Mouse (Mus musculus): ENCODE data around the gene Anln. TPM values are rescaled to one million over a fixed set of nuclear protein-coding genes. Genes with fewer than 3 reads are reported as not detected.
"Not testable (repeated sequence)": the region's sequence is repeated elsewhere in the genome, so short reads cannot be mapped to it uniquely, and the experiment has no call there.

Gene Anln
- total RNA-seq, 4 experiments from 2014 or later: 0.97 to 2.0 (median 1.7) TPM

DNA sequence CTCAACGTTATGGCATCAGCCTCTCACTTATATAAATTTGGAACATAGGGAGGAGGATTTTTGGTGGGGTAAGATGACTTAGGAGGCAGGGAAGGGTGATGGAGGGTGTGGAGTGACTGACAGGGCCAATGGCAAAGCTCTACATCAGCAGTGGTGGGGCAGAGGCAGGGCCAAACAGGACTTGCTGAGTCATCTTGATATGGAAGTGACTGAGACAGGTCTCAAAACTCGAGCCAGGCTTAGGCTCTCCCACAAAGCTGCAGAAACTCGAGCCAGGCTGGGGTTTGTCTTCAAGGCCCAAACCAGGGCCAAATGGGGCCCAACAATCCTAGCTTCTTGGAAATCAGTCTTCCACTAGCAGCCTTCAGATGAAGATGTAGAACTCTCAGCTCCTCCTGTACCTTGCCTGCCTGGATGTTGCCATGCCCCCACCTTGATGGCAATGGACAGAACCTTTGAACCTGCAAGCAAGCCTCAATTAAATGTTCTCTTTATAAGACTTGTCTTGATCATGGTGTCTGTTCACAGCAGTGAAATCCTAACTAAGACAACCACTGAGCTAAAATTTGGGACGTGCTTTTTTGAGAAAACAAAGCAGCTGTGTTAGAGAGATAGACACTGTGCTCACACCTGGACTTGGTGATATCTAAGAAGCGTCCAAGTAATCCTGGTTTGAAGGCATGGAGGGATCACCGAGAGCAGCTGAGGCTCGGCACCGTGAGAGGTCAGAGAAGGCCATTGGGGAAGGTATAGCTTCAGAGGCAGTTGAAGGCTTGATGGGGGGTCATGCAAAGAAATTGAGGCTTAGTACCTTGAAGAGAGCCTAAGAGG lies 66.4 kb downstream of the Anln start:
- no peak for DNase-seq (ENCODE audit: low spot score in 2 of 2)

GRCm38 (mm10) chr9:22319109-22319508 lies 69.9 kb downstream of the Anln start:
- DNase-seq (ENCODE audit: low spot score in 2 of 2): no peak

DNA sequence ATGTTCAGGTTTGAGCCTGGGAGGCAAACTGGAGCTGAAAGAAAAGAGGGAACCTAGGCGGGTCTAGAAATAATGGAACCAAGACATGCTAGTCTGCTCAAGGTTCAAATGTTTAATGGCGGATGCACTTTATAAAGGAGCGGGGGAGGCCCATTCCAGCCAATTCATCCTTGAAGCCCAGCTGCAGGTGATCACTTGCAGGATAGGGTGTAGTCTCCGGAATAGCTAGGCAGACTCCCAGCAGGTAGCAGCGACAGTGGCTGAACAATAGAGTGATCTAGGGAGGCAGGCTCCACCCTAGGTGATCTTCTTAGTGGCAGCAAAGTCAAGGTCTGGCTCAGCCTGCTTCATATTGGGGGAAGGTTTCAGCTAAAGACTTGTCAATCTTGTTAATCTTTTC lies 72.9 kb downstream of the Anln start:
- not testable (repeated sequence) for DNase-seq (ENCODE audit: low spot score in 2 of 2)

- DNase-seq (ENCODE audit: low spot score in 2 of 2): no peak
These were observed 74.9 kb downstream of the Anln start for GRCm38 (mm10) chr9:22314066-22314465.

DNA sequence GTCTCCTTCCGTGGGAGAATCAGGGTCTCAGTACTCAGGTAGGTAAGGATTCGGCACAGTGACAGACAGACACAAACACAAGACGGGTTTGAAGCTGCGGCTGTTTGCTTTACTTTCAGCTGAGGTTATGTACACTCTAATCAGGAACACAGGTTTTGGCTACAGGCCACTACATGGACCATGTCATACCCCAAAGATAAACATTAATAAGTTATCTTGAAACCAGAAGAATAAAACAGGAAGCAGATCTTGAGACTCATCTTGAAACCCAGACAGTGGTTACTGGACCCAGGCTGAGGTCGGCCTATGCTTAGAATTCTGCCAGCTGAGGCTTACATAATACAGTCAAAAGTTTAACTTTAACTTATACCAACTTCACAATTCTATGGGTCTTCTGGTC lies 75.8 kb downstream of the Anln start:
- no peak for DNase-seq (ENCODE audit: low spot score in 2 of 2)

DNA sequence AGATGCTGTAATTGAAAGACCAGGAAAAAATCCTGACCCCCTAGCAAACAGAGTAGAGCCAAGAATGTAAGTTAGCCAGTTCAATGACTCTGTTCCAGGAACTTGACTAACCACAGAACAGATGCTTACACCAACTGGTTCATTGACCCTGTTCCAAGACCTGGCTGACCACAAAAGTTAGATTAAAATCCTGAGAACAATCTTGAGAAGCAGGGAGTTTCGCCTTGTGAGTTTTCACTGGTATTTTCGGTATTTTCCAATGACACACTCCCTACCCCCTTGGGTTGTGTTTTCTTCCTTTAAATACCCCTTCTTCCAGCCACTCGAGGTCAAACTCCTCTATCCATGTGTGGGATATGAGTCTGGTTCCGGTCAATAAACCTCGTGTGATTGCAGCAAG lies 79.3 kb downstream of the Anln start:
- no peak for DNase-seq (ENCODE audit: low spot score in 2 of 2)

- not testable (repeated sequence) for DNase-seq (ENCODE audit: low spot score in 2 of 2)
These were observed 81.1 kb downstream of the Anln start for GRCm38 (mm10) chr9:22307920-22308262.

- DNase-seq (ENCODE audit: low spot score in 2 of 2): peak; percentile 60 to 69
These were observed 81.7 kb downstream of the Anln start, which contains the start of gene Zfp810 for GRCm38 (mm10) chr9:22307156-22307919. Zfp810 (minus strand) TSS chr9:22307648.

GRCm38 (mm10) chr9:22306726-22307125 lies 82.3 kb downstream of the Anln start:
- DNase-seq (ENCODE audit: low spot score in 2 of 2): no peak

- no peak for DNase-seq (ENCODE audit: low spot score in 2 of 2)
These were observed 86.8 kb downstream of the Anln start for GRCm38 (mm10) chr9:22302199-22302598.

Other genes with a start within 250 kb of the Anln start
- 10 to 100 TPM; 30.6 to 39.5 (median 34.8) TPM for gene Pigyl, start 232.3 kb downstream of the Anln start, total RNA-seq (2022)
- not detected for gene Zfp872, start 201.1 kb downstream of the Anln start, total RNA-seq (2022)
- 1 to 10 TPM; 4.7 to 7.5 (median 6.8) TPM for gene Zfp809, start 163.5 kb downstream of the Anln start, total RNA-seq (2022)
- gene Zfp599, start 129.3 kb downstream of the Anln start, total RNA-seq (2022): not detected
- gene Zfp810, start 81.5 kb downstream of the Anln start, total RNA-seq (2022): under 1 TPM; 0.29 to 0.56 (median 0.43) TPM
- under 1 TPM; 0.15 to 0.32 (median 0.19) TPM for gene 9530077C05Rik, start 22.3 kb upstream of the Anln start, total RNA-seq (2022)
- gene Gm17545, start 65.1 kb upstream of the Anln start, total RNA-seq (2022): not detected
- gene Rp9, start 80.6 kb upstream of the Anln start, total RNA-seq (2022): 10 to 100 TPM; 34.1 to 41.6 (median 37.8) TPM
- gene Bbs9, start 86.5 kb upstream of the Anln start, total RNA-seq (2022): 1 to 10 TPM; 8.7 to 10.0 (median 9.5) TPM

Measured in gastrocnemius, adult 8-10 months (tissue).